Mouse (Mus musculus) lung, adult 2 months (tissue): ENCODE results near the gene Tmem135.

Source experiments
- CTCF ChIP-seq: fragments of 200-500 bp; IDR thresholded peaks from 2 replicates; pipeline ENCODE4 v1.5.1; 2011; ENCODE audit warnings: mild to moderate bottlenecking, low read length, control low read depth; ENCODE audit not compliant: insufficient read depth
- POLR2A ChIP-seq: fragments of 200-500 bp; IDR thresholded peaks from 2 replicates; pipeline ENCODE4 v1.6.1; 2011; ENCODE audit warnings: low read depth, mild to moderate bottlenecking, control low read depth, low read length, borderline replicate concordance; ENCODE audit errors: extremely low read depth

DNA sequence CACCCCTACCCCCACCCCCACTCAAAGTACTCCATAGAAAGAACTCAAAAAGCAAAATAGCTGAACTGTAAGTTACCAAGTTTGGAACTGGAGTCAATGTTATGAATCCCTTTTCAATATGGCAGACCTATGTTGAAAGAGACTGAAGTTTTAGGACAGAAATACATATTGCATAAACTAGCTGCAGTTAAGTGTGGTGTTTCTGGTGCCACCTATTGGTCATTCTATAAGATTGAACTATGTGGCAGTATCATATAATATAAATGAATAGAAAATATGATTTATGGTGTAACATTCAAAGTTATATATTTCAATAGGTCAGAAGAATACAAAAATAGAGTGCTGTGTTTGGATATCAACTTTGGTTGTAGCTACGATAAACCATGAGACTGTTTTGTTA, 11.2 kb downstream of the Tmem135 start:
- no peak for TF ChIP-seq CTCF
- no peak for TF ChIP-seq POLR2A
